Mouse (Mus musculus) duodenum, adult 2 months (tissue): ENCODE data around the gene Angptl2. TPM values are rescaled to one million over a fixed set of nuclear protein-coding genes. Genes with fewer than 3 reads are reported as not detected.

Source experiments
- polyA plus RNA-seq: library from polyadenylated mRNA; depleted of rRNA; stranded (reverse); fragments of >200 nt; gene quantifications from 2 replicates; pipeline ENCODE4 v1.2.3, GENCODE M21; 2012; ENCODE audit warnings: low replicate concordance; rRNA removed

Angptl2 gene
- 13.9 and 29.0 TPM in 2 replicates for polyA plus RNA-seq

DNA sequence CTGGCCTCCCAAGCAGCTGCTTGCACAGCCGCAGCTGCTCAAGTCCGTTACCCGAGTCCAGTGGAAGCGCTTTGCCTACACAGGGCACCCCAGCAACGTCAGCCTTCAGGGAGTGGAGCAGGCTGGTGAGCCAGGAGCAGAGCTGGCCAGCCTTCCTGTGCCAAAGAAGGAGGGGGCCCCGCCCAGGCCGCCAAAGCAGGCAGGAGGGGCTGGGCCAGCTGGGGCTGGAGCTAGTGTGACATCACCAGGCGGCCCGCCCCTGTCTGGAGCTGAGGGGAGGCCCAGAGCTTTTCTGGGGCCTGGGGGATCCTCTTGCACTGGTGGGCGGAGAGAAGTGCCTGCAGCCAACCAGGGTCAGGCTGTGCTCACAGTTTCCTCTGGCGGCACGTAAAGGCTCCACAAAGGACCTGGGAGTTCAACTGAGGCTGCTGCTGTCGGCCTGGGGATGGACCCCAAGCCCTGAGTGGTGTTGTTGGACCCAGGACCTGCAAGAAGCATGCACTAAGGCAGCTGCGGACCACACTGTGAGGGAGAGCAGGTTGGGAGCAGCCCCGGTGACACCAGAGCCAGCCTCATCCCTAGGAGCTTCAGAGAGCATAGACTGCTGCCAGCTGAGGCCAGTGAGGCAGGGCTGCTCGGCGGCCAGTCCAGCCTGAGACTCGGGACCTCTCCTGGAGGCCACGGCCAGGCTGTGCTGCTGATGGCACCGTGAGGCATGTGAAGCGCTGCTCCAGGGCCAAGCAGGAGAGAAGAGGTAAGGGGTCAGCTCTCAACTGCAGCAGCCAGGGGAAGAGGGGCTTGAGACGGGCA is at the start of gene Angptl2:
Gene Angptl2, plus strand, starts transcription at position 370 of the 810 bp plus-strand sequence.

Other genes with a start within 250 kb of the Angptl2 start
- 97.8 and 140 TPM in 2 replicates for gene Slc2a8, start 234.0 kb upstream of the Angptl2 start, polyA plus RNA-seq
- 0.37 and 2.1 TPM in 2 replicates for gene Garnl3, start 84.4 kb upstream of the Angptl2 start, polyA plus RNA-seq
- 4.9 and 6.6 TPM in 2 replicates for gene Ralgps1, start 155.4 kb downstream of the Angptl2 start, polyA plus RNA-seq
- gene Zbtb34, start 215.3 kb downstream of the Angptl2 start, polyA plus RNA-seq: 2.0 and 2.6 TPM in 2 replicates